Mouse (Mus musculus): Measurements from ENCODE around the gene Siae. TPM values are rescaled to one million over a fixed set of nuclear protein-coding genes. Genes with fewer than 3 reads are reported as not detected.

The Siae gene
- total RNA-seq, 2 experiments from 2014 or later, result 3.0 to 4.0 TPM

- no peak for DNase-seq
These were observed 13.8 kb downstream of the Siae start for GRCm38 (mm10) chr9:37569231-37569835.

DNA sequence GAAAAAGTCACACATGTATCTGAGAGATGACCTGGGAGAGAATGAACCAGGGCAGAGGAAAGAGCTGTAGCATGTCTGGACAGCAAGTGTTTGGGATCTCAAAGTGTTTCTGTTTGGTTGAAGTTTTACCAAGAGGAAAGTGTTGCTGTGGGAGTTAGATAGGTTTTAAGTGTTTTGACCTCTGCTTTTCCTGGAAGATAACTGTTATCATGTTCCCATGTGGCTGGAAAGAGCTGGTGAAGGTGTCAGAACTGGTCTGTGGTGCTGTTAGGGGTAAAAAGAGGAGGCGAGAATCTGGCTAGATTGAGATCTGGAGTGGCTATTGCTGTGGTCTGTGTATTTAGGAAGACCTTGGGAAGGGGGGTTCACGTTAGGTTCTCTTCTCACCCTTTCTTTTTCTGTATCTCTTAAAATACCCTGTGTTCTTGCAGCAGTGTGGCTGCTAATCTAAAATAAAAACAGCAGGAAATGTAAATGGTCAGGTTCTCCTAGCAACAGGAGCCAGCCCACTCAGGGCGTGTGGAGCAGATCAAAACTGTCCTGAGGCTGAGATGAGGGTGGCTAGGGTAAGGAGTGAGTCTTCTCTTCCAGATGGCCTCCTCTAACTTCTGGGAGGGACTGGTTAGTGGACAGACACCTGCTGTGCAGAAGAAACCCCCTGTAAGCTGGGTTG is 16.8 kb downstream of the Siae start:
- no peak for DNase-seq

GRCm38 (mm10) chr9:37576436-37576930 is 21.0 kb downstream of the Siae start:
- DNase-seq, result no peak

DNA sequence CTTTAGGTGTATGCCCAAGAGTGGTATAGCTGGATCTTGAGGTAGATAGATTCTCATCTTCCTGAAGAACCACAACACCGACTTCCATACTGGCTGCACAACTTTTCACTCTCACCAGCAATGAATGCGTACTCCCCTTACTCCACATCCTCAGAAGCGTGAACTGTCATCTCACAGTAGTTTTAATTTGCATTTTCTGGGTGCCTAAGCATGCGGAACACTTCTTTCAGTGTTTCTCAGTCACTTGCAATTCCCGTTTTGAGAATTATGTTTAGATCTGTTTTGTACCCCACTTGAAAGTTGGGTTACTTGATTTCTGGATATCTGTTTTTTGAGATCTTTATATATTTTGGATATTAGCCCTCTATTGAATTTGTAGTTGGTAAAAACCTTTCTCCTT is 28.1 kb downstream of the Siae start:
- DNase-seq, result no peak

DNA sequence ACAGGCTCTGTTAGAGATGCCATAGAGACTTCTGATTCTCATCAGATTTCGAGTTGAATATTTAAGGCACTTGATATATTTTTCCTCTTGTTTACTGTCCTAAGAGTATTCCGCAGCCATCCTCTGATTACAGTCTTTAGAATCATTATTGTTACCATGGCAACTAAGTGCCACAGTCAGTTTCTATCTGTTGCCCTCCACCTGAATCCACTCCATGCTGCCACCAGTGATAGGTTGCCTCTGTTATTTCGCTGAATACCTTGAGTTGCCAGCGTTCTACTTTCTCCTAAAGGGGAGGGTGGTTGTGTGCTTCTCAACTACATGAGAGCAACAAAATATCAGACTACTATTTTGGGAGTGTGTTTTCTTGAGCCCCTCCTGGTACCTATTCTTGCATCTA is 31.2 kb downstream of the Siae start:
- no peak for DNase-seq

- DNase-seq, result no peak
These were observed 34.9 kb downstream of the Siae start for GRCm38 (mm10) chr9:37590381-37590780.

GRCm38 (mm10) chr9:37592025-37592424 is 36.5 kb downstream of the Siae start:
- DNase-seq, result no peak

DNA sequence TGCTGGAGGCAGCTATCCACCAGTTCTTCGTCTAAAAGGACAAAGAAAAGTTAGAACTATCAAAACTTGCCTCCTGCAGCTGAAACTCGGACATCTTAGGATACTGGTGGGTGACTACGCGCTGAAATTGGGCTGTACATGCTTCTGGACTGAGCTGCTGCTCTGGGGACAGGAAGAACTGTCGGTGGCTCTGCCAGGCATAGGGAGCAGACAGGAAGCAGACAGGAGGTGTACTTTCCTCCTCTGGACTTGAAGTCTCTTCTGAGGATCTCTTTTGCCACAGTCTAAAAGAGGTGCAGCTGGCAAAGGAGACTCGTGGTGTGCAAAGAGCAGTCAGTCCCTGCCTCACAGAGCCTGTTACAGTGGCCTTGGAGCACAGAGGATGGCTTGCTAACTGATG is 37.1 kb downstream of the Siae start:
- DNase-seq, result no peak

DNA sequence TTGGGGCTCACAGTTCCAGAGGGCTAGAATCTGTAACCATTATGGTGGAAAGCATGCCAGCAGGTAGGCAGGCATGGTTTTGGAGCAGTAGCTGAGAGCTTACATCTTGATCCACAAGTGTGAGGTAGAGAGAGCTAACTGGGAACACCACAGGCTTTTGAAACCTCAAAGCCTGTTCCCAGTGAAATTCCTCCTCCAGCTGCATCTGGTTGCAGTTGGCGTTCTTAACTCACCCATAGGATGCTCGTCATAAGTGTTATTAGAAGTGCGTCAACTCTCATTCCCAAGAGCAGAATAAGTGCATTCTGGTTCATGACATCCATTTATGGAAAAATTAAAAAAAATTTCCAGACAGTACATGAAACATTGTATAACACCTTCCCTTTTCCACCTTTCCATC is 38.2 kb downstream of the Siae start:
- DNase-seq, result no peak

DNA sequence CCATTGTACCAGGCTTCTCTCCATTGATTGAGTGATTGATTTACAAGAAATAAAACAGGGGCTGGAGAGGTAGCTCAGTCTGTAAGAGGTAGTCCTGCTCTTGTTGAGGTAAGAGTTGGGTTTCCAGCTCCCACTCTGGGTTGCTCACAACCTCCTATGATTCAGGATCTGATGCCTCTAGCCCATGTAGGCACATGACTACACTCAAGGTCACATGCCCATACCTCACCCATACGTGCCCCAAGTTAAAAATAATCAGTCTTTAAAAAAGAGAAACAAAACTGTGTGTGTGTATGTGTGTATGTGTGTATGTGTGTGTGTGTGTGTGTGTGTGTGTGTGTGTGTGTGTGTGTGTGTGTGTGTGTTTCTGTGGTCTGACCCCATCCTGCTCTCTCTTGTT is 40.1 kb downstream of the Siae start:
- no peak for DNase-seq

GRCm38 (mm10) chr9:37598637-37599036 is 43.1 kb downstream of the Siae start:
- no peak for DNase-seq

DNA sequence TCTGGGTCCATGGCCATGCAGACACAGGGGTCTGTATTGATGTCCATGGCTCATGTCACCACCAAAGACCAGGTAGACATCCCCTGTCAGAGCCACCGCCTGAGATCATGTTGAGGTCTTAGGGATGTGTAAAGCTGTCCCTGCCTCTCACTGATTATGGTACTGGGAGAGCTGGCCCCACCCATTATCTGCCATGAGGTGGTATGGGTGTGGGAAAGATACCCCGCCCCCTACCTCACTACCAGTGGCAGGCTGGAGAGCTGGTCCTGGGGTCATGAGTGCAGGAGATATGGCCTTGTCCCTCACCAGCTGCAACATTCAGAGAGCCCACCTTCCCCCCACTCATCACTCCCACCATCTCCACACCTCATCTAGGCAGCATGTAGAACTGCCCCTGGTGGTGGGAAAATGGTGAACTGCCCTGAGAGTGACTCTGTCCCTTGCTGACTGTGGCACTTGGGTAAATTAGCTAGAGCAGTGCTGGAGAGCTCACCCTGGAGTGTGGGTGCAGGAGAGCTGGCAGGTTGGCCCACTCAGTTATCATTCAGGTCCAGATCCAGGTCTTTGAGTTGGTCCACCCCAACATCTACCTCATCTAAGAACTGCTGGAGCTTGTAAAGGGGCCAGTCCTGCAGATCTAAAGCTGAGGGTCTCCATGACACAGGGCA is 45.2 kb downstream of the Siae start:
- DNase-seq, result no peak

DNA sequence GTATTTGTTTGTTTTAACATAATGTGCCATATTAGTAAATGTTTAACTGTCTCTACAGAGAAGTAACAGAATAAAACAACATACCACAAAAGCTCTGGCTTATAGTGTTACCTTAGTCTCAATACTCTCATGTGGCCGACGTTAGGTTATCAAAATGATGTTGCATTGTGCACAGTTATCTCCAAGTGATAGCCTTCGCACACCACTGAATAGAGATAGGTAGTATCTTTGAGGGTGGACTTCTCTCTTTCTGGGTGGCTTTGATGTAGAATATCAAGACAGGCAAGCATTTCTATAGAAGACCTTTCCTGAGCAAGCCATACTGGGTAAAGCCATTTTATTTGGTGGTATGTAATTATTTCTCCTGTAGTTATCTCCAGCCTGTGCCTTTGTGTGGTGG is 49.6 kb downstream of the Siae start:
- no peak for DNase-seq

DNA sequence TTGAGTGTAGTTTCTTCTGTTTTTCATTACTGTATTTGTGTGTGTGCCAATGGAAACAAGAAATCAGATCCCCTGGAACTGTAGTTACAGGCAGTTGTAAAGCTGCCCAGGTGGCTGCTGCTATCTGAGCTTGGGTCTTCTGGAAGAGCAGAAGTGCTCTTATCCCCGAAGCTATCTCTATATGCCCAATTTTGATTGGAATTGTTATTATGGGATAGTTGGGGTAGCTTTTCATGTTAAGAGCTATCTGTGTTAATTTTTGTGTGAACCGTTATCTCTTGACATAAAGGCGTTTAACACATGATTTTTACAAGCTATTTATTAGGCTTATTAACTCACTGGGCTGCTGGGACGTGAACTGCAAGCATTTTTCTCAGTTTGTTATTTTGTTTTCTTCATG is 54.1 kb downstream of the Siae start:
- no peak for DNase-seq

GRCm38 (mm10) chr9:37613182-37613910 is 57.8 kb downstream of the Siae start, which contains the start of gene Spa17:
Gene Spa17, minus strand, starts transcription at chr9:37613722.
- DNase-seq, result peak; percentile 90

- DNase-seq, result no peak
These were observed 58.4 kb downstream of the Siae start for GRCm38 (mm10) chr9:37613911-37614280.

GRCm38 (mm10) chr9:37614316-37614715 is 58.8 kb downstream of the Siae start:
- DNase-seq, result no peak

GRCm38 (mm10) chr9:37615220-37615619 is 59.7 kb downstream of the Siae start:
- no peak for DNase-seq

- DNase-seq, result no peak
These were observed 61.3 kb downstream of the Siae start for GRCm38 (mm10) chr9:37616770-37617169.

DNA sequence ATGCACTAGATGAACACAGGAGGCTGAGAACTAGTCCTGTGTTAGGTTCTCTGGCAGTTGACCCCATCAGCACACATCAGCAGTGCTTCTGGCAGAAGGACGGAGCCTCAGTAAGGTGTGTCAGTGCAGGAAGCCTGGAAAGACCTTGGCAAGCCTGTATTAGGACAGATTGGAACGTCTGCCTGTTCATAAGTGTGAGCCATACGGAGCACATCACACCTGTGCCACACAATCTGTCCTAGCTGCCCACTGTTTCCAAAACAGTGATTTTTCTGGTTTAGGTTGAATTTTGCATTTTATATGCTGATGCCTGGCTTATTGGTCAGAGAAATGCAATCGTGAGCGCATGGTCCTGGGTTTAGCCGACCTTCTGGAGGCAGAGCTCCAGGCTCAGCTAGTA is 65.8 kb downstream of the Siae start:
- no peak for DNase-seq

DNA sequence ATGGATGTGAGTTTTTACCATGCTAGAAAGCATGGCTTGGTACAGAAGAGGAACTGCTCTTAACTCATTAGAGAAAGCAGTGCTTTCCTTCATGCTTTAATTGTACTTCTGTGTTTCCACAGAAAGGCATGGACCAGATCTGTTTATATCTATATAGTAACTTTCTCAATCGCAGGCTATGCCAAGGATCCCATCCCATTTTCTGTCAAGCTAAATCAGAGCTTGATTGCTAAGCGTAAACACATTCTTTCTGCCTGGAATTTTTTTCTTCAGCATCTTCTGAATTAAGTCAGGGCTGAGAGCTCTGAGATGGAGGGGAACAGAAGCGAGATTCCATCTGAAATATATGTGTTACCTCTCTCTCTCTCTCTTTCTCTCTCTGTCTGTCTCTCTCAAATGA is 68.5 kb downstream of the Siae start:
- DNase-seq, result no peak

GRCm38 (mm10) chr9:37624502-37624901 is 69.0 kb downstream of the Siae start:
- no peak for DNase-seq

- no peak for DNase-seq
These were observed 69.6 kb downstream of the Siae start for GRCm38 (mm10) chr9:37625129-37625528.
